Mouse (Mus musculus): Measurements from ENCODE around the gene Gpm6b. TPM values are rescaled to one million over a fixed set of nuclear protein-coding genes. Genes with fewer than 3 reads are reported as not detected.

Gpm6b gene
- polyA plus RNA-seq, 1 experiment from 2014 or later = 31.9 TPM

GRCm38 (mm10) chrX:166229750-166230149, 9.0 kb upstream of the Gpm6b start:
- Histone ChIP-seq H3K9ac (ENCODE audit: low read depth, low read length) (no peak overlapping the region), H3K36me3 (ENCODE audit: control insufficient read depth, insufficient read depth, low read length) (no peaks in the 10 kb centered on the region), H3K27me3 (replicated peaks; ENCODE audit: control insufficient read depth, insufficient read depth, low read length) (peaks cover 5% of the 10 kb centered on the region), H3K4me2 (ENCODE audit: low read depth, low read length) (no peak overlapping the region), H3K27ac (replicated peaks; ENCODE audit: low read depth, low read length) (no peak overlapping the region), H3K4me3 (ENCODE audit: low read depth, low read length) (no peak overlapping the region), H3K9me3 (ENCODE audit: control insufficient read depth, low read length) (no peaks in the 10 kb centered on the region), H3K4me1 (ENCODE audit: control insufficient read depth, insufficient read depth, low read length) (no peaks in the 10 kb centered on the region)
- 70% methylated on average over 3 of the region's 3 CpGs for WGBS
- ATAC-seq (ENCODE audit: low read depth) (no peak), DNase-seq (ENCODE audit: low spot score) (no peak)

GRCm38 (mm10) chrX:166230515-166231267, 8.0 kb upstream of the Gpm6b start:
- 84% methylated on average over 6 of the region's 6 CpGs for WGBS
- no peak for ATAC-seq (ENCODE audit: low read depth)

GRCm38 (mm10) chrX:166236131-166236530, 2.6 kb upstream of the Gpm6b start:
- Histone ChIP-seq H3K9ac (ENCODE audit: low read depth, low read length) (no peak overlapping the region), H3K4me1 (ENCODE audit: control insufficient read depth, insufficient read depth, low read length) (no peaks in the 10 kb centered on the region), H3K36me3 (ENCODE audit: control insufficient read depth, insufficient read depth, low read length) (no peaks in the 10 kb centered on the region), H3K27ac (replicated peaks; ENCODE audit: low read depth, low read length) (no peak overlapping the region), H3K9me3 (ENCODE audit: control insufficient read depth, low read length) (no peaks in the 10 kb centered on the region), H3K4me3 (ENCODE audit: low read depth, low read length) (no peak overlapping the region), H3K27me3 (replicated peaks; ENCODE audit: control insufficient read depth, insufficient read depth, low read length) (peaks cover 25% of the 10 kb centered on the region), H3K4me2 (ENCODE audit: low read depth, low read length) (no peak overlapping the region)
- DNase-seq (ENCODE audit: low spot score) = no peak
- ATAC-seq (ENCODE audit: low read depth) = no peak
- 47% methylated on average over 2 of the region's 2 CpGs for WGBS

More at GRCm38 (mm10) chrX:166230515-166231267, 8.0 kb upstream of the Gpm6b start:
- Histone ChIP-seq H3K4me3 (ENCODE audit: low read depth, low read length) (no peak overlapping the region), H3K9ac (ENCODE audit: low read depth, low read length) (no peak overlapping the region), H3K4me2 (ENCODE audit: low read depth, low read length) (no peak overlapping the region), H3K36me3 (ENCODE audit: control insufficient read depth, insufficient read depth, low read length) (no peaks in the 10 kb centered on the region), H3K27ac (replicated peaks; ENCODE audit: low read depth, low read length) (no peak overlapping the region), H3K27me3 (replicated peaks; ENCODE audit: control insufficient read depth, insufficient read depth, low read length) (peaks cover 5% of the 10 kb centered on the region), H3K9me3 (ENCODE audit: control insufficient read depth, low read length) (no peaks in the 10 kb centered on the region), H3K4me1 (ENCODE audit: control insufficient read depth, insufficient read depth, low read length) (no peaks in the 10 kb centered on the region)
- DNase-seq (ENCODE audit: low spot score) = no peak

GRCm38 (mm10) chrX:166239520-166239919, 809 bp downstream of the Gpm6b start:
- Histone ChIP-seq H3K36me3 (ENCODE audit: control insufficient read depth, insufficient read depth, low read length) (no peaks in the 10 kb centered on the region), H3K4me2 (ENCODE audit: low read depth, low read length) (peak overlapping the region; percentile 91), H3K4me3 (ENCODE audit: low read depth, low read length) (peak overlapping the region; percentile 52), H3K9ac (ENCODE audit: low read depth, low read length) (peak overlapping the region; percentile 64), H3K27ac (replicated peaks; ENCODE audit: low read depth, low read length) (no peak overlapping the region), H3K4me1 (ENCODE audit: control insufficient read depth, insufficient read depth, low read length) (no peaks in the 10 kb centered on the region), H3K9me3 (ENCODE audit: control insufficient read depth, low read length) (no peaks in the 10 kb centered on the region), H3K27me3 (replicated peaks; ENCODE audit: control insufficient read depth, insufficient read depth, low read length) (peaks cover 30% of the 10 kb centered on the region)
- WGBS = 33% methylated on average over 13 of the region's 13 CpGs
- no peak for DNase-seq (ENCODE audit: low spot score)
- no peak for ATAC-seq (ENCODE audit: low read depth)

- DNase-seq (ENCODE audit: low spot score) = peak; percentile 22
- 66% methylated on average over 7 of the region's 7 CpGs for WGBS
- Histone ChIP-seq H3K4me1 (ENCODE audit: control insufficient read depth, insufficient read depth, low read length) (no peaks in the 10 kb centered on the region), H3K4me2 (ENCODE audit: low read depth, low read length) (no peak overlapping the region), H3K9me3 (ENCODE audit: control insufficient read depth, low read length) (no peaks in the 10 kb centered on the region), H3K9ac (ENCODE audit: low read depth, low read length) (no peak overlapping the region), H3K27ac (replicated peaks; ENCODE audit: low read depth, low read length) (no peak overlapping the region), H3K27me3 (replicated peaks; ENCODE audit: control insufficient read depth, insufficient read depth, low read length) (peaks cover 30% of the 10 kb centered on the region), H3K4me3 (ENCODE audit: low read depth, low read length) (no peak overlapping the region), H3K36me3 (ENCODE audit: control insufficient read depth, insufficient read depth, low read length) (no peaks in the 10 kb centered on the region)
- no peak for ATAC-seq (ENCODE audit: low read depth)
Observed at GRCm38 (mm10) chrX:166240751-166241150, 2.0 kb downstream of the Gpm6b start.

GRCm38 (mm10) chrX:166243261-166243885, 4.7 kb downstream of the Gpm6b start:
- Histone ChIP-seq H3K36me3 (ENCODE audit: control insufficient read depth, insufficient read depth, low read length) (no peaks in the 10 kb centered on the region), H3K4me3 (ENCODE audit: low read depth, low read length) (no peak overlapping the region), H3K9me3 (ENCODE audit: control insufficient read depth, low read length) (no peaks in the 10 kb centered on the region), H3K9ac (ENCODE audit: low read depth, low read length) (no peak overlapping the region), H3K27me3 (replicated peaks; ENCODE audit: control insufficient read depth, insufficient read depth, low read length) (peaks cover 28% of the 10 kb centered on the region), H3K4me1 (ENCODE audit: control insufficient read depth, insufficient read depth, low read length) (no peaks in the 10 kb centered on the region), H3K4me2 (ENCODE audit: low read depth, low read length) (no peak overlapping the region), H3K27ac (replicated peaks; ENCODE audit: low read depth, low read length) (no peak overlapping the region)
- no peak for DNase-seq (ENCODE audit: low spot score)
- ATAC-seq (ENCODE audit: low read depth) = no peak
- WGBS = 63% methylated on average over 4 of the region's 4 CpGs

- Histone ChIP-seq H3K9ac (ENCODE audit: low read depth, low read length) (no peak overlapping the region), H3K9me3 (ENCODE audit: control insufficient read depth, low read length) (no peaks in the 10 kb centered on the region), H3K36me3 (ENCODE audit: control insufficient read depth, insufficient read depth, low read length) (no peaks in the 10 kb centered on the region), H3K4me2 (ENCODE audit: low read depth, low read length) (no peak overlapping the region), H3K4me3 (ENCODE audit: low read depth, low read length) (no peak overlapping the region), H3K27me3 (replicated peaks; ENCODE audit: control insufficient read depth, insufficient read depth, low read length) (no peaks in the 10 kb centered on the region; the same call in 1 of the 2 replicates), H3K4me1 (ENCODE audit: control insufficient read depth, insufficient read depth, low read length) (no peaks in the 10 kb centered on the region), H3K27ac (replicated peaks; ENCODE audit: low read depth, low read length) (peak overlapping the region; percentile 52; the same call in 1 of the 2 replicates)
- peak; percentile 85 for DNase-seq (ENCODE audit: low spot score)
- WGBS = 38% methylated on average over 1 of the region's 1 CpGs
- peak; percentile 84 for ATAC-seq (ENCODE audit: low read depth)
Observed at GRCm38 (mm10) chrX:166271489-166271888, 32.8 kb downstream of the Gpm6b start.

- Histone ChIP-seq H3K27me3 (replicated peaks; ENCODE audit: control insufficient read depth, insufficient read depth, low read length) (no peaks in the 10 kb centered on the region; the same call in 1 of the 2 replicates), H3K4me2 (ENCODE audit: low read depth, low read length) (no peak overlapping the region), H3K4me1 (ENCODE audit: control insufficient read depth, insufficient read depth, low read length) (no peaks in the 10 kb centered on the region), H3K27ac (replicated peaks; ENCODE audit: low read depth, low read length) (no peak overlapping the region), H3K4me3 (ENCODE audit: low read depth, low read length) (no peak overlapping the region), H3K9ac (ENCODE audit: low read depth, low read length) (no peak overlapping the region), H3K36me3 (ENCODE audit: control insufficient read depth, insufficient read depth, low read length) (no peaks in the 10 kb centered on the region), H3K9me3 (ENCODE audit: control insufficient read depth, low read length) (no peaks in the 10 kb centered on the region)
- DNase-seq (ENCODE audit: low spot score) (no peak), ATAC-seq (ENCODE audit: low read depth) (no peak)
- 85% methylated on average over 6 of the region's 6 CpGs for WGBS
Observed at GRCm38 (mm10) chrX:166272646-166273045, 33.9 kb downstream of the Gpm6b start.

Data from embryonic facial prominence, embryonic 14.5 days (tissue).